Mouse (Mus musculus) CD4-positive helper T cell, adult 2 months (primary cell): ENCODE measurements at regions not wholly inside any gene's neighbourhood (a gene's known extent, or its start where the extent isn't known, plus 50 kb on each side); places are given as distances from the start of the nearest gene placed in this dataset.
"Not testable (repeated sequence)": the region's sequence is repeated elsewhere in the genome, so short reads cannot be mapped to it uniquely, and the experiment has no call there.

Source experiments
- DNase-seq: peaks from one replicate; pipeline ENCODE4 v3.0.0-alpha.2; 2012; ENCODE audit warnings: low read depth, missing footprints, low spot score

GRCm38 (mm10) chr2:79018732-79019423 lies 151.0 kb downstream of the Ube2e3 start:
- no peak for DNase-seq

GRCm38 (mm10) chr2:79022954-79023353 lies 155.0 kb downstream of the Ube2e3 start:
- DNase-seq = no peak

- DNase-seq = no peak
These were observed 157.8 kb downstream of the Ube2e3 start for GRCm38 (mm10) chr2:79025678-79026077.

DNA sequence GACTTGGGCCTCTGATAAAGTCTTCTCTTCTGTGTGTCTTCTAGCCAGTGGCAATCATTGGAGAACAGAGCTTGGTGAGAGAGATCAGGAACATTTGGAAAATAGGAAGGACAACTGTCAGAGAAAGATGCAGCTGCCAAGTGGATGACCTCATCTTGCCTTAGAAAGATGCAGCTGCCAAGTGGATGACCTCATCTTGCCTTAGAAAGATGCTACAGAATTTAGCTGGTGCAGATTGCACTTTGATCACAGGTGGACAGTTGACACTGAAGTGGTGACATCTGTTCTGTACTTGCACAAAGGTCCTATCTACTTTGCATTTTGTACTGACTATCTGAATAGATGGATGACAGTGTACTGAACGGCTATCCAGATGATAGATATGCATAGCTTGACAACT lies 163.1 kb downstream of the Ube2e3 start:
- DNase-seq = no peak

- DNase-seq = no peak
These were observed 168.4 kb downstream of the Ube2e3 start for GRCm38 (mm10) chr2:79036296-79036695.

DNA sequence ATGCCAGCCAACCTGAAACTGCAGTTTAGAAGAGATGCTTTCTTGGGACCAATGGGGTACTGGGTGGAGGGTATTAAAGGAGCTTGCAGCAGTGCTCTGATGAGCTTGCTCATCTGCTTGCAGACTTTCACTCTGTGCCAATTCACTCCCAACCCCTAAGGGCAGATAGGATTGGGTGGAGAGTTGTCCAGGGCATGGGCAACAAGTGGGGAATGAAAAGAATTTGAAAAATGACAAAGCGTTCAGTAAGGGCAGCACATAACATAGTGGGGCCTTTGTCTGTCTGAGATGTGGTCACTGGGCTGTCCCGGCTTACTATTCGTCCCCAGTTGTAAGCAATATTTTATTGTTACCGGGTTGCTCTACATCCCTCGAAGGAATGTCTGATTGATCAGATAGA lies 170.7 kb downstream of the Ube2e3 start:
- DNase-seq = no peak

DNA sequence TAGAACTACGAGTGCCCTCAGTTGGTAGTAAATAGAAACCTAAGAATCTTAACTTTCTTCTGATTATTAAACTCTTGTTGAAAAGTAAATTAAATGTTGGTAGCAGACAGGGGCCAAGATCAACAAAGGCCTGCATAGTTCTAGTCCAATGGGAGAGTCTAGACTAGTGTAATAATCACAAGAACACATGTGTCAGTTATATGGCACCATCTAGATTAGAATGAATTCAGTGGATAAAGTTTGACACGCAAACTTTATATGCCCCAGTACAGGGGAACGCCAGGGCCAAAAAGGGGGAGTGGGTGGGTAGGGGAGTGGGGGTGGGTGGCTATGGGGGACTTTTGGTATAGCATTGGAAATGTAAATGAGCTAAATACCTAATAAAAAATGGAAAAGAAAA lies 176.9 kb downstream of the Ube2e3 start:
- DNase-seq = not testable (repeated sequence)

- DNase-seq = no peak
These were observed 177.6 kb downstream of the Ube2e3 start for GRCm38 (mm10) chr2:79045508-79045907.

- no peak for DNase-seq
These were observed 180.1 kb downstream of the Ube2e3 start for GRCm38 (mm10) chr2:79048020-79048419.

GRCm38 (mm10) chr2:79048777-79049537 lies 181.0 kb downstream of the Ube2e3 start:
- no peak for DNase-seq

DNA sequence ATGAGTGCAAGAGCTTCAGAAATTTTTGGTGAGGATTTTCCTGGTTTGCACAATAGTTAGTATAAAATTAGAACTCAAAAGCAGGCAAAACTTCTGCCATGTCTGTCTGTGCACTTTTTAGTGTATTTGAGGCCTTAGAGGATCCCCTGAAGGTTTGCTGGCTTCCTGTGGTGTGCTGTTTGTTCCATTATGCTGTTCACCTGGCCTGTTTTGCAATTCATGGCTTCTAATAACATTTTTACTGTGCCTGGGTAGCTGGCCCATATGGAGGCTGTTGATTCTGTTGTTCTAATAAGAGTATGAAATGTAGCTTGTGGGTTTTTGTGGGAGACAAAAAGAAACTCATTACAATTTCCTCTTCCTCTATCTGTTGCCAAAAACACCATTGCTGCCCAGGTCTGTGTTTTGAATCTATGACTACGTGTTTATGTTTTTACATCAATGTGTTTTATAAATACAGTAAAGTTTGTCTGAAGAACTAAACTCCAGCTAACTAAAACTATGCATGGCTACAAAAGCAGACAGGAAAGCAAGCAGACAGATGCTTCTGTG lies 182.6 kb downstream of the Ube2e3 start:
- DNase-seq = peak; percentile 39

DNA sequence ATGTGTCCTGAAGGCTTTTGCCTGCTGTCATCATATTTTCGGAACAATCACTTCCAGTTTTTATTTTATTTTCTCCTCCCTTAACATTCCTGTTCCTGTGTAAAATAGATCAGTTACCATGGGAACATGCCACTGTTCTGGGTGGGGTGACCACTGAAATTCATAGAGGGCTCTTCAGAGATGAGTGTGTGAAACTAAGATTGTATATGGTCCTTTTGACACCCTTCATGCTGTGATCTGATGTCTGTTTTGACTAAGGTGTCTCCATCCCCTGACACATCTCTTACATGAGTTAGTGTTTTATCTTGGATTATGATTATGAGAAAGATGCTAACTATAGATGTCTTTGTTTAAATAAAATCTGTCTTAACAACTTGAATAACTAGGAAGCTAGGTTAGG lies 184.3 kb downstream of the Ube2e3 start:
- no peak for DNase-seq

DNA sequence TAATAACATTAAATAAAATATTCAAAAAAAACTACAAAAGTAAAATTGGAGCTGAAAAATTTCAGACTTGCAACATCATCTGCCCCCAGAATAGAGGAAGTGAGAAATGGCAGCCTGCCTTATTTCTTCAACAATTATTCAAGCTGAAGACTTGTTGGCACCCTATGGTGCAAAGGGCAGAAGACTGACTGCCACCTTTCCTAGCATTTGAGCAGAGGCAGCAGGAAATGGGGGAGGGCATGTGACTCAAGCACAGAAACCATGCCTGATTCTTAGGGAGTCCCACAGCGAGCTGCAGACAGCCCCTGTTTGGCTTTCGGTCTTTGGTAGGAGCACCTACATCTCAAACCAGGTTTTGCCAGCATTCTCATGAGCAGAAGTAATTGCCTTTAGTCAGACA lies 188.2 kb downstream of the Ube2e3 start:
- no peak for DNase-seq

GRCm38 (mm10) chr2:79059115-79059943 lies 191.4 kb downstream of the Ube2e3 start:
- DNase-seq = no peak

- no peak for DNase-seq
These were observed 192.0 kb downstream of the Ube2e3 start for GRCm38 (mm10) chr2:79059944-79060238.

DNA sequence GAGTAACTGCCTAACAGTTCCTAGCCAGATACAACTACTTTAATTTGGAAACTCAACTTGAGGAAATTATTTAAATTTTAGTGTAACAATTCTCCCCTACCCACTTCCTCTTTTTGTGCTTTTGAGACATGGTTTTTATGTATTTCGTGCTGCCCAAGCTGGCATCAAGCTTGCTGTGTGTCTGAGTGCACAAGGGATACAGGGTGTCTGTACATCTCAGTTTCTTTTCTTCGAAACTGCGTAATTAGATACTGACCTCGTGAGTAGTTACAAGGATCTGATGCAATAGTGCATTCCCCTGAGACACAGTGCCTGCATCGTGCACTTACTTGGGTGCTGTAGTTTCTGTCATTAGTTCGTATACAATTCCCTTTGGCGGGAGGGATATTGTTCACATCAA lies 192.4 kb downstream of the Ube2e3 start:
- DNase-seq = no peak

GRCm38 (mm10) chr2:79061645-79062044 lies 193.6 kb upstream of the Itga4 start:
- DNase-seq = no peak

GRCm38 (mm10) chr2:79062196-79062636 lies 193.0 kb upstream of the Itga4 start:
- DNase-seq = no peak

DNA sequence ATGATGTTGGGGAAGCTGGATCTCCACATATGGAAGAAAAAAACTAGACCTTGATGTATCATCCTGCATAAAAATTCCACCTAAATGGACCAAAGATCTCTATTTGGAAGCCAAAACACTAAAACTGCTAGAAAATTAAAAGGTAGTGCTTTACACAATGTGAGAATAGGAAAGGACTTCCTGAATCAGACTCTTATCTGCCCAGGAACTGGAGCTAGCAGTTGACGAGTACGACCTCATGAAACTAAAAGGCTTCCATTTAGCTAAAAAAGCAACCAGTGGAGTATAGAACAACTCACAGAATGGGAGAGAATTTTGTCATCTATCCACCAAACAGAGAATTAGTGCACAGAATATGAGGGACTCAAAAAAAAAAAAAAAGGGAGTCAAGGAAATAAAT lies 191.6 kb upstream of the Itga4 start:
- DNase-seq = no peak

DNA sequence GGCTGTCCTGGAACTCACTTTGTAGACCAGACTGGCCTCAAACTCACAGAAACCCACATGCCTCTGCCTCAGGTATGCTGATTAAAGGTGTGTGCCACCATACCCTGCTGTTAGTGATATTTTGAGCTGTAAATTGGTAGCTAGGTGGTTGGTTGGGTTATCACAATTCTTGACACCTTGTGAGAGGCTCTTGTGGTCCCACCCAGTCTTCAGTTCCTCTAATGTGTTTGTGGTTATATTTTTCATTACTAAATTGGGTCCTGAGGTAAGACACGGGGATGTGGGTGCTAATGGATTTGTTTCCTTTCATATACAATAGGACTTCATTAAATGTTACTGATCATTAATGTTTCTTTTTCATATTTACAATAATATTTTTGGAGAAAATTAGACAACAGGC lies 189.9 kb upstream of the Itga4 start:
- DNase-seq = peak; percentile 24

- DNase-seq = no peak
These were observed 179.1 kb upstream of the Itga4 start for GRCm38 (mm10) chr2:79076115-79076514.

GRCm38 (mm10) chr2:79078836-79079394 lies 176.3 kb upstream of the Itga4 start:
- no peak for DNase-seq
